Mouse (Mus musculus): Measurements from ENCODE around the gene Pum1.

Gene Pum1

GRCm38 (mm10) chr4:130722607-130723006 lies 59.5 kb downstream of the Pum1 start:
- no peak for DNase-seq (ENCODE audit: low read depth, low spot score)

- DNase-seq (ENCODE audit: low read depth, low spot score) = peak; percentile 29
Measured at GRCm38 (mm10) chr4:130726118-130726517, 63.0 kb downstream of the Pum1 start.

GRCm38 (mm10) chr4:130735957-130736356 lies 72.8 kb downstream of the Pum1 start:
- no peak for DNase-seq (ENCODE audit: low read depth, low spot score)

GRCm38 (mm10) chr4:130738527-130738926 lies 75.4 kb downstream of the Pum1 start:
- DNase-seq (ENCODE audit: low read depth, low spot score) = peak; percentile 85

GRCm38 (mm10) chr4:130744058-130744457 lies 80.9 kb downstream of the Pum1 start:
- peak; percentile 39 for DNase-seq (ENCODE audit: low read depth, low spot score)

GRCm38 (mm10) chr4:130745561-130746306 lies 82.6 kb downstream of the Pum1 start:
- peak; percentile 96 for DNase-seq (ENCODE audit: low read depth, low spot score)

GRCm38 (mm10) chr4:130749566-130749965 lies 86.4 kb downstream of the Pum1 start:
- no peak for DNase-seq (ENCODE audit: low read depth, low spot score)

GRCm38 (mm10) chr4:130751966-130752365 lies 88.8 kb downstream of the Pum1 start:
- DNase-seq (ENCODE audit: low read depth, low spot score) = peak; percentile 61

GRCm38 (mm10) chr4:130752591-130752990 lies 89.5 kb downstream of the Pum1 start:
- no peak for DNase-seq (ENCODE audit: low read depth, low spot score)

- DNase-seq (ENCODE audit: low read depth, low spot score) = no peak
Measured at GRCm38 (mm10) chr4:130753755-130754154, 90.6 kb downstream of the Pum1 start.

GRCm38 (mm10) chr4:130754776-130755175 lies 91.7 kb downstream of the Pum1 start:
- peak; percentile 72 for DNase-seq (ENCODE audit: low read depth, low spot score)

GRCm38 (mm10) chr4:130759875-130760274 lies 96.8 kb downstream of the Pum1 start:
- DNase-seq (ENCODE audit: low read depth, low spot score) = no peak

GRCm38 (mm10) chr4:130761809-130762208 lies 98.7 kb downstream of the Pum1 start:
- no peak for DNase-seq (ENCODE audit: low read depth, low spot score)

GRCm38 (mm10) chr4:130765399-130766160 lies 102.5 kb downstream of the Pum1 start:
- DNase-seq (ENCODE audit: low read depth, low spot score) = no peak

- no peak for DNase-seq (ENCODE audit: low read depth, low spot score)
Measured at GRCm38 (mm10) chr4:130766387-130766786, 103.3 kb downstream of the Pum1 start.

- no peak for DNase-seq (ENCODE audit: low read depth, low spot score)
Measured at GRCm38 (mm10) chr4:130766926-130767325, 103.8 kb downstream of the Pum1 start.

- no peak for DNase-seq (ENCODE audit: low read depth, low spot score)
Measured at GRCm38 (mm10) chr4:130773899-130774298, 110.8 kb downstream of the Pum1 start.

GRCm38 (mm10) chr4:130774822-130775221 lies 111.7 kb downstream of the Pum1 start:
- no peak for DNase-seq (ENCODE audit: low read depth, low spot score)

GRCm38 (mm10) chr4:130777647-130778046 lies 114.5 kb downstream of the Pum1 start:
- no peak for DNase-seq (ENCODE audit: low read depth, low spot score)

GRCm38 (mm10) chr4:130779037-130779436 lies 115.9 kb downstream of the Pum1 start:
- DNase-seq (ENCODE audit: low read depth, low spot score) = peak; percentile 87

- DNase-seq (ENCODE audit: low read depth, low spot score) = no peak
Measured at GRCm38 (mm10) chr4:130782492-130782891, 119.4 kb downstream of the Pum1 start.

- peak; percentile 86 for DNase-seq (ENCODE audit: low read depth, low spot score)
Measured at GRCm38 (mm10) chr4:130784755-130785154, 121.6 kb downstream of the Pum1 start.

GRCm38 (mm10) chr4:130787530-130787929 lies 124.4 kb downstream of the Pum1 start:
- DNase-seq (ENCODE audit: low read depth, low spot score) = no peak
